Mouse (Mus musculus) spleen, adult 10 weeks (tissue): ENCODE measurements around the gene Ddx10. TPM values are rescaled to one million over a fixed set of nuclear protein-coding genes. Genes with fewer than 3 reads are reported as not detected.

Experiments
- polyA plus RNA-seq: library from polyadenylated mRNA; stranded (reverse); fragments of 350-450 nt; fragmentation: Illumina TruSeq; extraction: RNeasy Lipid Tissue Mini Kit (QIAGEN cat#74804); gene quantifications from one replicate; pipeline ENCODE4 v1.2.3, GENCODE M21; 2015; ENCODE audit warnings: low replicate concordance; ENCODE audit not compliant: insufficient read depth

The Ddx10 gene
- 45.6 TPM for polyA plus RNA-seq

GRCm38 (mm10) chr9:53247953-53248397 lies at the start of gene Ddx10:
Gene Ddx10 (minus strand): TSS chr9:53248053.

Other genes with a start within 250 kb of the Ddx10 start
- gene Exph5, start 53.6 kb upstream of the Ddx10 start, polyA plus RNA-seq: 0.11 TPM
- gene Kdelc2, start 136.0 kb upstream of the Ddx10 start, polyA plus RNA-seq: 9.8 TPM
- gene 4930550C14Rik, start 154.3 kb upstream of the Ddx10 start, polyA plus RNA-seq: 1.1 TPM